Mouse (Mus musculus) spleen, postnatal 10 days (tissue): ENCODE data around the gene Fam151b.

Experiments used
- DNase-seq, 2 experiments: peaks; one replicate each; pipeline ENCODE4 v3.0.0; 2021 to 2022; ENCODE audit warnings: low spot score in 2 of 2

Fam151b gene

GRCm38 (mm10) chr13:92419630-92420029 is 64.2 kb downstream of the Fam151b start:
- no peak for DNase-seq

DNA sequence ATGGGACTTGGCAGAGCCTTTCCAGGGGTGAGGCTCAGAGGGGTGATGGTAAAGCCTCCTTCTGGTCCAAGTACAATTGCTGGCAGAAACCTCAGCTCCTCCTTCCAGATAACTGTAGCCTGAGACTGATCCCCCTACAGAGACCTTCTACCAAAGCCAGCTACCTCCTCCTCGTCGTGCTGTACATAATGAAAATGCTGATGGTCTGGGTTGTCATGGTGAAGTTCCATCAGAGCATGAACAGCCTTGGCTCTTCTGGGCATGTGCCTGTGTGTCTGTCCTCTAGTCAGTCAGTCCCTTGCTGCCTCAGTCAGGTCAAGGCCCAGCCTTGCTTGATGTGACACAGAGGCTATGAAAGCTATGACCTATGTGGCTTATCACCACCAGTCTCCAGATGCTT is 73.3 kb downstream of the Fam151b start:
- DNase-seq = no peak

- DNase-seq = no peak
Observed at GRCm38 (mm10) chr13:92403496-92403895, 80.3 kb downstream of the Fam151b start.

- DNase-seq = no peak
Observed at GRCm38 (mm10) chr13:92402063-92402462, 81.8 kb downstream of the Fam151b start.
